Mouse (Mus musculus) leukemia stem cell, adult 10-12 weeks (primary cell): ENCODE measurements around the gene Olfr1264. TPM values are rescaled to one million over a fixed set of nuclear protein-coding genes. Genes with fewer than 3 reads are reported as not detected.

ENCODE experiments used
- polyA plus RNA-seq: library from polyadenylated mRNA; stranded (reverse); fragments of >175 nt; gene quantifications from 2 replicates; pipeline ENCODE4 v1.2.3, GENCODE M21; 2012; ENCODE audit warnings: low replicate concordance

Gene Olfr1264
- not detected in 2 replicates for polyA plus RNA-seq

DNA sequence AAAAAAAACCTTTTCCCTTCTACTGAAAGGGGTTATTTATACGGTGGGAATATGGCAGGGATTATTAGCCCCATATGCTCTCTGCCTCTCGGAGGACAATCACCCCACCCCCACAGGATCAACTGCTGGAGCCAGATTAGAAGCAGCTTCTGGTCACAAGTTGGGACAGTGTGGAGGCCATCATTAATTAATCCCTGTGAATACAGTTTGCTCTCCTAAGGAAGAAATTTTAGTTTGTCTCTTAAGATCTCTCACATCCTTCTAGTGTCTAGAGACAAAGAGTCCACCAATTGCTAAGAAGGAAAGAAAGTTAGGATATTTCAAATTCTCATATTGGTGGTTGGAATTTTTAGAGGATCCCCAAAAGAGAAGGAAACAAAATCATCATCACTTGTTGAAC, at the start of gene Olfr1264:
TSS of gene Olfr1264 (minus strand) at position 101 of the 400 bp plus-strand sequence.

DNA sequence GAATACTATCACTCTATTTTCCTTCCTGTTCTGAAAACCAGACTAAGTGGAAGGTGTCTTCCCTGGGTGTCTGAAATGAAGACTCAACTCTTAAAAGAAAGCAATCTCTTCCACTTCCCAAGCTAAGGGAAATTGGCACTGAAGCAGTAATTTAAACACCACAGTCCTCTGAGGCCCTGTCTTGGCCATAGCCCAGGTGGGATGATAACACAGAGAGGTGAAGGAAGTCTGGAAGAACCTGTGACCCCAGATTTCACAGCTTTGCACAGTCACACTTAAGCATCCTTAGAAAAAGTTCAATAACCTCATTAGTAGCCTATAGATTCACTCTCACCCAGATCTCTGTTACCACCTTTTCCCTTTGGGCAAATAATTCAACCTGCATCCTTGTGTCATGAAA, 38.1 kb upstream of the Olfr1264 start, which contains the start of gene Olfr140:
TSS of gene Olfr140 (minus strand) at position 101 of the 400 bp plus-strand sequence.

DNA sequence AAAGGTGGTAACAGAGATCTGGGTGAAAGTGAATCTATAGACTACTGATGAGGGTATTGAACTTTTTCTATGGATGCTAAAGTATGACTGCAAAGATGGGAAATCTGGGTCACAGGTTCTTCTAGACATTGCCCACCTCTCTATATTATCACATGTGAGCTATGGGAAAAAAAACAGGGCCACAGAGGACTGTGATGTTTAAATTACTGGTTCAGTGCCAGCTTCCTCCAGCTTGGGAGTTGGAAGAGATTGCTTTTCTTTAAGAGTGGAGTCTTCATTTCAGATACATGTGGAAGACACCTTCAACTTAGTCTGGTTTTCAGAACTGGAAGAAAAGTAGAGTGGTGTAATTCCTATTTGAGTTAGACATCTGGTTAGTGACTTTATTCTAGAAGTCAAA, 9.7 kb upstream of the Olfr1264 start, which contains the start of gene Olfr1265:
TSS of gene Olfr1265 (plus strand) at position 301 of the 400 bp plus-strand sequence.

DNA sequence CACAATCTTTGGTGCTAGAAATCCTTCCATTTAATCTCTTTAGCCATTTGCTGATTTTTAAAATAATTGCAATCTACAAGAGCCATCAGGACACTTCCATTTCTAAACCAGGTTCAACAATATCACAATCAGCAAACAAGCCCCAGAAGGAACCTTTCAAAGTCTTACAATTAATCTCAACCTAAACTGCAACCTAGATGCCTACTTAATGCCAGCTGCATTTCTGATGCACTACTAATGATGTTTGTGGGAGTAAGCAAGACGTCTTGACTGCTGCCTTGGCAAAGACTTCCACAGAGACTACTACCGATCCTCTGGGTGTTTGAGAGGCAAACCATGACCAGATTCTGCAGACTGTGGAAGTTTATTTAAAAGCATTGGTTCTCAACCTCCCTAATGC, 13.5 kb downstream of the Olfr1264 start, which contains the start of gene Olfr1263:
TSS of gene Olfr1263 (plus strand) at position 301 of the 400 bp plus-strand sequence.

DNA sequence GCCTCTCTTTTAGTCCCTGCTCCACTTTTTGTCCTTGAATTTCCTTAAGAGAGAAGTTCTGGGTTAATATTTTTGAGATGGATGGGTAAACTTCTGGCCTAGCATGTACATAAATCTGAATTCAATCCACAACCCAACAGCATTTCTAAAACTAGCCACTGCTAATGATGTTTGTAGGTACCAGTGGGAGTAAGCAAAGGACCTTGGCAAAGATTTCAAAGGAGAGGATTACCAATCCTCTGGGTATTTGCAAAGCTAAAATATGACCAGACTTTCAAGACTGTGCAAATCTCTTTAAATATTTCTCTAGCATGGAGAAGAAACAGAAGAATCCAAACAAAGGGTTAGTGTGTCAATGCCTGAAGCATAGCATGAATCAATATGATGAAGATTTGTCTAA, 25.5 kb downstream of the Olfr1264 start, which contains the start of gene Olfr1262:
TSS of gene Olfr1262 (plus strand) at position 301 of the 400 bp plus-strand sequence.

DNA sequence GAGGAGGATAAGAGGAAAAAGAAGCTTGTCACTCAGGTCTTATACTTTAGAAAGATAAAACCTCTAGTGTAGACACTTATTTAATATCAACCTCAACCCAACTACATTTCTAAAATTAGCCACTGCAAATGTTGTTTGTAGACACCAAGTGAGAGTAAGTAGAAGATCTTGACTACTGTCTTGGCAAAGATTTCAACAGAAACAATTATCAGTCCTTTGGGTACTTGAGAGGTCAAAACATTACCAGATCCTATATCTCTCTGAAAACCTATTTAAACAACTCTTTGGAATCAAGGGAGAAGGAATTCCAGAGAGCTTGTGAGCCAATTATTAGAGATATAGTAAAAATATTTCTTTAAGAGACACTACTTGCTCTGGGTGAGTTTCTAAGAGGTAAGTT, 34.5 kb downstream of the Olfr1264 start, which contains the start of gene Olfr1261:
TSS of gene Olfr1261 (plus strand) at position 301 of the 400 bp plus-strand sequence.

DNA sequence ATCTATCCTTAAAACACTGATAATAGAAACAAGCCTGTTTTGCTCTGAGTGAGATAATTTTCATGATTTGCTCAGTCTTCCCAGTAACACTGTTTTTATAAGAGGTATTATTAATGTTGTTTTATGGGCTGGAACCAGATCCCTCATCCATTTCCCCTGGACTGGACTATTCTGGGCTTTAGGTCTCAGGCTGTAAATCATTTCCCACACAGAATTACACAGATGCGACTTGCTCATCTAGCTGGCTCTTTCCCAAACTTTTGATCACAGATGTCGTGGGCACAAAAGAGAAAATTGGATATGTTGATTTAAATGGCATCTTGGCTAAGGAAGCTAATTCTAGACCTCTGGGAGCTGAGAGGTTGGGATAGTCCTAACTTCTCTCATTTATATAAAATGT, 51.2 kb downstream of the Olfr1264 start, which contains the start of gene Olfr1260:
TSS of gene Olfr1260 (plus strand) at position 157 of the 400 bp plus-strand sequence.

Other genes with a start within 250 kb of the Olfr1264 start
- gene Olfr1254, start 232.0 kb downstream of the Olfr1264 start, polyA plus RNA-seq, result not detected in 2 replicates
- gene Olfr1255, start 213.5 kb downstream of the Olfr1264 start, polyA plus RNA-seq, result not detected in 2 replicates
- gene Olfr1256, start 184.0 kb downstream of the Olfr1264 start, polyA plus RNA-seq, result not detected in 2 replicates
- gene Olfr48, start 177.4 kb downstream of the Olfr1264 start, polyA plus RNA-seq, result not detected in 2 replicates
- not detected in 2 replicates for gene Olfr1257, start 147.1 kb downstream of the Olfr1264 start, polyA plus RNA-seq
- not detected in 2 replicates for gene Olfr1258, start 98.3 kb downstream of the Olfr1264 start, polyA plus RNA-seq
- gene Olfr1259, start 76.9 kb downstream of the Olfr1264 start, polyA plus RNA-seq, result not detected in 2 replicates
- not detected in 2 replicates for gene Olfr1260, start 51.2 kb downstream of the Olfr1264 start, polyA plus RNA-seq
- gene Olfr1261, start 34.4 kb downstream of the Olfr1264 start, polyA plus RNA-seq, result not detected in 2 replicates
- gene Olfr1262, start 25.4 kb downstream of the Olfr1264 start, polyA plus RNA-seq, result not detected in 2 replicates
- not detected in 2 replicates for gene Olfr1263, start 13.4 kb downstream of the Olfr1264 start, polyA plus RNA-seq
- not detected in 2 replicates for gene Olfr1265, start 9.8 kb upstream of the Olfr1264 start, polyA plus RNA-seq
- gene Olfr140, start 38.0 kb upstream of the Olfr1264 start, polyA plus RNA-seq, result not detected in 2 replicates
- not detected in 2 replicates for gene Olfr1269, start 95.8 kb upstream of the Olfr1264 start, polyA plus RNA-seq
- not detected in 2 replicates for gene Olfr32, start 116.7 kb upstream of the Olfr1264 start, polyA plus RNA-seq
- not detected in 2 replicates for gene Olfr1270, start 127.5 kb upstream of the Olfr1264 start, polyA plus RNA-seq
- gene Olfr1506, start 198.9 kb upstream of the Olfr1264 start, polyA plus RNA-seq, result not detected in 2 replicates
- not detected in 2 replicates for gene Olfr142, start 232.0 kb upstream of the Olfr1264 start, polyA plus RNA-seq
- not detected in 2 replicates for gene Olfr1271, start 245.5 kb upstream of the Olfr1264 start, polyA plus RNA-seq